Mouse (Mus musculus): ENCODE results near the gene Hspa2. TPM values are rescaled to one million over a fixed set of nuclear protein-coding genes. Genes with fewer than 3 reads are reported as not detected.

Hspa2 gene
- polyA plus RNA-seq, 1 experiment from 2014 or later, result 11.3 TPM

DNA sequence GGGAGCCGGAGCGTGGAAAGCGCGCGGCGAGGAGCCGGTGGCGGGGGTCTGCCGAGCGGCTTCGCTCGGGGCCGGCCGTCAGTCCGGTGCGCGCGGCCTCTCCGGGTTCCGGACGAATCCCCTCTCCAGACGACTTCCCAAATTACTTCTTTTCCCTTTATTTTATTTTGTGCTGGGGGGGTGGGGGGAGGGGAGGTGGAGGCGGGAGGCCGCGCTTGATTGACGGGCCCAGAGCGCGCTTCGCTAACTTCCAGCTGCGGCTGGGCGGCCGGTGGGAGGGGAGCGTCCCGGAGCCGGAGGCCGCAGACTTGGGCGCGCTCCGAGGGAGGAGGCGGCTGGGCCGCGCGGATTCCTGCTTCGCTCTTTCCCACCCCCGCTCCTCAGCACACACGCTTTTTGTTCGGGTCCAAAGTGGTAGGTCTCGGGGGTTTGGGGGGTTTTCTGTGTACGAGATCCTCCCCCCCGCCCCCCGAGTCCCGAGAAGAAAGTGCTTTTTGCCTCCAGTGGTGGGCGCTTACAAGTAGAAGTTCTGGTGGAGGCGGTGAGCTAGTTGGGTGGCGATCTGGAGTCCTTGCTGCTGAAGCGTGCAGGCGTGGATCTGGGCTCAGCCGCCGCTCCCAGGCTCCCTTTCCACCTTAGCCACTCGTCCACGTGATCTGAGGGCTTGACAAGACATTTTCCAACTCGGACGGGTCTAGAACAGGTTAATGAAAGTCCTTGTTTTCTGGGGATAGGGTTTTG is 33.0 kb upstream of the Hspa2 start:
- ATAC-seq (ENCODE audit: insufficient read depth, low FRiP score, low read depth), result peak; percentile 66
- Histone ChIP-seq H3K9me3 (no peaks in the 10 kb centered on the region), H3K27me3 (replicated peaks) (no peaks in the 10 kb centered on the region), H3K9ac (peak overlapping the region; percentile 99), H3K4me3 (replicated peaks) (peak overlapping the region; percentile 87), H3K4me1 (peaks cover 34% of the 10 kb centered on the region), H3K36me3 (no peaks in the 10 kb centered on the region), H3K4me2 (peak overlapping the region; percentile 85), H3K27ac (peak overlapping the region; percentile 100)
- under 1% methylated on average over 61 of the region's 63 CpGs for WGBS

DNA sequence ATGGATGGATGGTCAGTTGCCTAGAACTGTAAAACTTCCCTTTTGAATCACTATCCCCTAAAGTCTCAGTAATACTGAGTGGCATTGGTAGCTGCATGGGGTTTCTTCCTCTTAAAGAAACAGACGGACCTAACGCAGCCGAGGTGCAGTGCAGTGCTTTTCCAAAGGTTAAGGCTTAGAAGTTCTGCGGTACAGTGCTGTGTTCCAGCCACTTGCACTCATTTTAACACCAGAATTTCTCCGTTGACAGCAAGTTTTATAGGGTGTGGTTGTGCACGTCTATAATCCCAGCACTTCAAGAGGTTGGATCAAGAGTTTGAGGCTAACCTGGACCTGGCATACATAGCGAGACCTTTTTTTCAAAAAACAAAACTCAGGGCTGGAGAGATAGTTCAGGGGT is 31.9 kb upstream of the Hspa2 start:
- WGBS, result 42% methylated on average over 7 of the region's 7 CpGs
- peak overlapping the region; percentile 87 for H3K4me3 ChIP-seq (replicated peaks)

DNA sequence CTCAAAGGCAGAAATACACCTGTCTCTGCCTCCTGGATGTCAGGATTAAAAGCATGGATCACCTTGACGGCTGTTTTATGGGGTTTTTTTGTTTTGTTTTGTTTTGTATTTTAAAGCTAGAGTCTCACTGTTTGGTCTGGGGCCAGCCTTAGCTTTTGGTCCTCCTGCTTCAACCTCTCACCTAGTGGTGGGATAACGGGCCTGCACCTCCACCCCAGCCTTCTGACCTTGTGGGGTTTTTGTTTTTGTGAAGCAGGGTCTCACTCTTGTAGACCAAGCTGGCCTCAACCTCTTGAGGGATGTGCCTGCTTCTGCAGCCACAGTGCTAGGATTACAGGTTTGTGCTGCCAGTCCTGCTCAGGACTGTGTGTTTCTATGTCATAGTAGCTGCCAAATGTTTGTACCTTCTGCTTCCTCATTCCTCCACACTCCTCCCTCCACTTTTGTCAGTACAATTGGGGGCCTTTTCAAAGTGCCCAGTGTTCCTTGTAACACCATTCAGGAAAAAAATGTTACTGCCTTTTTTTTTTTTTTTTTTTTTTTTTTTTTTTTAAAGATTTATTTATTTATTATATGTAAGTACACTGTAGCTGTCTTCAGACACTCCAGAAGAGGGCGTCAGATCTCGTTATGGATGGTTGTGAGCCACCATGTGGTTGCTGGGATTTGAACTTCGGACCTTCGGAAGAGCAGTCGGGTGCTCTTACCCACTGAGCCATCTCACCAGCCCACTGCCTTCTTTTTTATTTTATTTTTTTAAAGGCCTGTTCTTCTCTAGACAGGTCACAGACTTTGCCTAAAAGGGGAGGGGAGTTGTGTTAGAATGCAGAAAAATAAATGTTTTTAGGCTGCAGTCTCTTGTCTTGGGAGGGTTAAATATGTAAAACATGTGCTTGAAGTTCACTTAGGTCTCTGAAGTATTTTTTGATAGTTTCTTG is 30.8 kb upstream of the Hspa2 start:
- 77% methylated on average over 5 of the region's 7 CpGs for WGBS
- no peak overlapping the region for H3K9ac ChIP-seq

More for the DNA sequence above, 31.9 kb upstream of the Hspa2 start:
- H3K4me2 ChIP-seq, result peak overlapping the region; percentile 85
- peak overlapping the region; percentile 99; the same call in 1 of the 2 replicates for H3K9ac ChIP-seq
- H3K27ac ChIP-seq, result peak overlapping the region; percentile 100; the same call in 1 of the 2 replicates
- H3K36me3 ChIP-seq, result no peaks in the 10 kb centered on the region
- H3K9me3 ChIP-seq, result no peaks in the 10 kb centered on the region
- no peak for ATAC-seq (ENCODE audit: insufficient read depth, low FRiP score, low read depth)
- H3K27me3 ChIP-seq (replicated peaks), result no peaks in the 10 kb centered on the region
- H3K4me1 ChIP-seq, result peaks cover 35% of the 10 kb centered on the region

DNA sequence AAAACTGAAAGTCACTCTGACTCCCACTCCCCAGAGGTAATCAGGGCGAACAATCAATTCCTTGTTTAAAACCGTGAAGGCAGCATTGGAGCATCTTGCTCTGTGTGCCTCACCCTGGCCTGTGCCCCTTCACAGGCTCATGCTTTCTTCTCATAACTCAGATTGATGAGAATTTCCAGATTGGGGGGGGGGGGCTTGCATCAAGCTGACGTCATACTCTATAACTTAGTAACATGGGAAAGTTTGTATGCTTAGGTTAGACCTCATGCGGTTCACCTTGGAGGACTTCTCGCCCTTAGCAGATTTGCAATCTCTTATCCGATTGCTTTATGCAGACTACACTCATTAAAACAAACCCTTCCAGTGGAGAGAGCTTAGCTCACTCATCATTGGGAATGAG is 30.0 kb upstream of the Hspa2 start:
- no peak overlapping the region for H3K4me2 ChIP-seq
- no peak overlapping the region for H3K9ac ChIP-seq
- no peak overlapping the region for H3K4me3 ChIP-seq (replicated peaks)
- WGBS, result 66% methylated on average over 6 of the region's 6 CpGs
- H3K27ac ChIP-seq, result no peak overlapping the region
- peaks cover 22% of the 10 kb centered on the region for H3K4me1 ChIP-seq
- ATAC-seq (ENCODE audit: insufficient read depth, low FRiP score, low read depth), result no peak
- no peaks in the 10 kb centered on the region for H3K36me3 ChIP-seq
- no peaks in the 10 kb centered on the region for H3K27me3 ChIP-seq (replicated peaks)
- H3K9me3 ChIP-seq, result no peaks in the 10 kb centered on the region

More for the DNA sequence above, 30.8 kb upstream of the Hspa2 start:
- Histone ChIP-seq H3K9me3 (no peaks in the 10 kb centered on the region), H3K4me2 (0 out of 2 replicates have a peak overlapping the region, but pooled peaks have one; percentile 85), H3K4me3 (replicated peaks) (no peak overlapping the region), H3K4me1 (peaks cover 28% of the 10 kb centered on the region), H3K27me3 (replicated peaks) (no peaks in the 10 kb centered on the region), H3K36me3 (no peaks in the 10 kb centered on the region), H3K27ac (no peak overlapping the region)
- no peak for ATAC-seq (ENCODE audit: insufficient read depth, low FRiP score, low read depth)

DNA sequence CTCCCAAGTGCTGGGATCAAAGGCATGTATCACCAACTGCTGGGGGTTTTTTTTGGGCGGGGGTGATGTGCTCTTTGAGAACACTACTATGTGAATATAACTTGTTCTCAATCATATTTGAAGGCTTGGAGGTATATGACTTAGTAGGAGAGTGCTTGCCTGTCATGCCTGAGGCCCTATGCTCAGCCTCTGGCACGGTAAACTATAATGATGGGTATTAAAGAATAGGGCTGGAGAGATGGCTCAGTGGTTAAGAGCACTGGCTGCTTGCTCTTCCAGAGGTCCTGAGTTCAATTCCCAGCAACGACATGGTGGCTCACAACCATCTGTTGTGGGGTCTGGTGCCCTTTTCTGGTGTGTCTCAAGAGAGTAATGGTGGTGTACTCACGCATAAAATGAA is 29.1 kb upstream of the Hspa2 start:
- Histone ChIP-seq H3K4me2 (no peak overlapping the region), H3K4me1 (peaks cover 22% of the 10 kb centered on the region), H3K4me3 (replicated peaks) (no peak overlapping the region), H3K9me3 (no peaks in the 10 kb centered on the region), H3K9ac (no peak overlapping the region), H3K27ac (no peak overlapping the region), H3K27me3 (replicated peaks) (no peaks in the 10 kb centered on the region), H3K36me3 (no peaks in the 10 kb centered on the region)
- 75% methylated on average over 4 of the region's 4 CpGs for WGBS
- no peak for ATAC-seq (ENCODE audit: insufficient read depth, low FRiP score, low read depth)

- 73% methylated on average over 3 of the region's 3 CpGs for WGBS
- peaks cover 26% of the 10 kb centered on the region for H3K4me1 ChIP-seq
- H3K36me3 ChIP-seq, result peaks cover 4% of the 10 kb centered on the region; the same call in 1 of the 2 replicates
- H3K4me3 ChIP-seq (replicated peaks), result no peak overlapping the region
- H3K9me3 ChIP-seq, result no peaks in the 10 kb centered on the region
- H3K27ac ChIP-seq, result no peak overlapping the region
- ATAC-seq (ENCODE audit: insufficient read depth, low FRiP score, low read depth), result no peak
- no peak overlapping the region for H3K4me2 ChIP-seq
- no peaks in the 10 kb centered on the region for H3K27me3 ChIP-seq (replicated peaks)
- H3K9ac ChIP-seq, result no peak overlapping the region
Observed at GRCm38 (mm10) chr12:76375506-76375905, 28.5 kb upstream of the Hspa2 start.

DNA sequence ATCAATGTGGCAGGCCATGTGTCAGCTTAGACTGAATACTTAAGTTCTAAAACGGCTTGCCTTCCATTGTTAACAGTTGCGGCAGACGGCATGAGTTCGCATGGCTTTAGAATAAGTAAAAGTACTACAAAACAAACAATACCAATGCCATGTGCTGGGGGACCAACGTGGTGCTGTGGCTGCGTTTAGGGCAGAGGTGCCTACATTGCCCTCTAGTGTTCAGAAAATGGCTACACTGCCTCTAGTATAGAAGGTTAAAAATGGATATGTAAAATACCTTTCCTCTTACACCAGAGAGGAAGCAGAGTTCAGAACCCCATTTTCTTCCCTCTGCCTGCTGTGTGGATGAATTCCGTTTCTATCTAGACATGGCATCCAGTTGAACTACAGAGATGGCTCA is 27.3 kb upstream of the Hspa2 start:
- no peak overlapping the region for H3K9ac ChIP-seq
- WGBS, result 45% methylated on average over 7 of the region's 7 CpGs
- peaks cover 4% of the 10 kb centered on the region; the same call in 1 of the 2 replicates for H3K36me3 ChIP-seq
- H3K9me3 ChIP-seq, result no peaks in the 10 kb centered on the region
- no peaks in the 10 kb centered on the region for H3K27me3 ChIP-seq (replicated peaks)
- H3K4me1 ChIP-seq, result peaks cover 26% of the 10 kb centered on the region
- no peak overlapping the region for H3K27ac ChIP-seq
- H3K4me2 ChIP-seq, result no peak overlapping the region
- no peak for ATAC-seq (ENCODE audit: insufficient read depth, low FRiP score, low read depth)
- H3K4me3 ChIP-seq (replicated peaks), result no peak overlapping the region

DNA sequence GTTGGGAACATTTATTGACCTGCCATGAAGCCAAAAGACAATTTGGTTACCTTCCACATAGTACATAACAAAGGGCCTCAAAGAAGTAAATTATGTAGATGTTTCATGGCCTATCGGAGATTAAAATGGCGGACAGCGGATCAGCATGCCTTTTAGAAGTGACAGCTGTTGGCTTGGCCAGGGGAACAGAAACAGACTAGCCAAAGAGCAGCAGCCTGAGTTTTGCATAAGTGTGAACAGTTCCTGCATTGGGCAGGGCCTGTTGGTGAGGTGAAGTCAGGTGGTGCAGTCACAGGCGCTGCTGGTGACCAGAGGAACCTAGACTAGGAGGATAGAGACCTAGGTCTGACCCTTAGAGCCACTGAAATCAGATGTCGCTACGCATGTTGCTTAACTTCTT is 26.9 kb upstream of the Hspa2 start:
- no peaks in the 10 kb centered on the region for H3K9me3 ChIP-seq
- no peak overlapping the region for H3K4me3 ChIP-seq (replicated peaks)
- H3K27me3 ChIP-seq (replicated peaks), result no peaks in the 10 kb centered on the region
- WGBS, result 96% methylated on average over 6 of the region's 6 CpGs
- H3K9ac ChIP-seq, result no peak overlapping the region
- ATAC-seq (ENCODE audit: insufficient read depth, low FRiP score, low read depth), result no peak
- no peak overlapping the region for H3K4me2 ChIP-seq
- no peak overlapping the region for H3K27ac ChIP-seq
- H3K36me3 ChIP-seq, result peaks cover 4% of the 10 kb centered on the region; the same call in 1 of the 2 replicates
- H3K4me1 ChIP-seq, result peaks cover 23% of the 10 kb centered on the region

GRCm38 (mm10) chr12:76377726-76378125 is 26.2 kb upstream of the Hspa2 start:
- peaks cover 4% of the 10 kb centered on the region; the same call in 1 of the 2 replicates for H3K36me3 ChIP-seq
- no peak overlapping the region for H3K4me3 ChIP-seq (replicated peaks)
- H3K9ac ChIP-seq, result no peak overlapping the region
- H3K4me2 ChIP-seq, result no peak overlapping the region
- ATAC-seq (ENCODE audit: insufficient read depth, low FRiP score, low read depth), result no peak
- no peak overlapping the region for H3K27ac ChIP-seq
- 88% methylated on average over 3 of the region's 3 CpGs for WGBS
- no peaks in the 10 kb centered on the region for H3K27me3 ChIP-seq (replicated peaks)
- peaks cover 16% of the 10 kb centered on the region; the same call in 1 of the 2 replicates for H3K4me1 ChIP-seq
- no peaks in the 10 kb centered on the region for H3K9me3 ChIP-seq

DNA sequence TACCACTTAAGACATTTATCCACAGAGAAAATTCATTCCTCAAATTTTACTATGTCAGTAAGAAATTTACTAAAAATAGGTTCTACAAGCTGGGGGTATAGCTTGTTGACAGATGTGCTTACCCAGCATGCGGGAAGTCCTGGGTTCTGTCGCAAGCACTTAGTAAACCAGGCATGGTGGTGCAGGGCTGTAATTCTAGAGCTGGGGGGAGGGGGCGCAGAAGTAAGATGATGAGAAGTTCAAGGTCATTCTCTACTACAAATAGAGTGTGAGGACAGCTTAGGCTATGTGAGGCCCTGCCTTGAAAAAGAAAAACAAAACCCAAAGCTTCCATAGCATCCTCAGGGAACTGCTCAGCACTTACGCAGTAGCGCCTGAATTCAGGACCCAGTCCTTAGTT is 25.4 kb upstream of the Hspa2 start:
- no peaks in the 10 kb centered on the region for H3K27me3 ChIP-seq (replicated peaks)
- ATAC-seq (ENCODE audit: insufficient read depth, low FRiP score, low read depth), result no peak
- H3K4me1 ChIP-seq, result peaks cover 12% of the 10 kb centered on the region; the same call in 1 of the 2 replicates
- WGBS, result 80% methylated on average over 5 of the region's 5 CpGs
- H3K9ac ChIP-seq, result no peak overlapping the region
- H3K36me3 ChIP-seq, result peaks cover 4% of the 10 kb centered on the region; the same call in 1 of the 2 replicates
- no peaks in the 10 kb centered on the region for H3K9me3 ChIP-seq
- no peak overlapping the region for H3K27ac ChIP-seq
- no peak overlapping the region for H3K4me3 ChIP-seq (replicated peaks)
- H3K4me2 ChIP-seq, result no peak overlapping the region

DNA sequence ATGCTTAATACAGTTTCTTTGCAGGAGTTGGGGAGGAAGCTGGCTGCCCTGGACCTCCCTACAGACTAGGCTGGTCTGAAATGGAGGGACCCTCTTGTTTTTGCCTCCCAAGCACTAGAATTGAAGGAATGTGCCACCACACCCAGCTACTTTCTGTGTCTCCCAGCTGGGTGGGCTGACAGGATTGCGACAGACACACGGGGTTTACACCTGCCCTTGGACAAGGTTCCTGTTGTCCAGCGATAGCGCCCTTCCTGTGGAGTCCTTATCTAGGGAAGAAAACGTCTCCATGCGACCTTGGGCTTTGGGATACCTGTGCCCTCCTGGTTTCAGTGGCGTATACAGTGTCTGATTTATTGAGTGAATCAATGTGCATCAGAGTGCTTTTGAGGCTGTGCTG is 23.8 kb upstream of the Hspa2 start:
- no peak overlapping the region for H3K4me2 ChIP-seq
- peaks cover 9% of the 10 kb centered on the region; the same call in 1 of the 2 replicates for H3K4me1 ChIP-seq
- no peaks in the 10 kb centered on the region for H3K27me3 ChIP-seq (replicated peaks)
- H3K27ac ChIP-seq, result no peak overlapping the region
- 67% methylated on average over 7 of the region's 7 CpGs for WGBS
- H3K9me3 ChIP-seq, result no peaks in the 10 kb centered on the region
- ATAC-seq (ENCODE audit: insufficient read depth, low FRiP score, low read depth), result no peak
- H3K9ac ChIP-seq, result no peak overlapping the region
- H3K4me3 ChIP-seq (replicated peaks), result no peak overlapping the region
- H3K36me3 ChIP-seq, result peaks cover 4% of the 10 kb centered on the region; the same call in 1 of the 2 replicates

GRCm38 (mm10) chr12:76385342-76385741 is 18.6 kb upstream of the Hspa2 start:
- no peak overlapping the region for H3K27ac ChIP-seq
- H3K4me1 ChIP-seq, result no peaks in the 10 kb centered on the region
- no peak for ATAC-seq (ENCODE audit: insufficient read depth, low FRiP score, low read depth)
- H3K4me3 ChIP-seq (replicated peaks), result no peak overlapping the region
- H3K9ac ChIP-seq, result no peak overlapping the region
- H3K9me3 ChIP-seq, result no peaks in the 10 kb centered on the region
- H3K4me2 ChIP-seq, result no peak overlapping the region
- no peaks in the 10 kb centered on the region for H3K27me3 ChIP-seq (replicated peaks)
- peaks cover 19% of the 10 kb centered on the region for H3K36me3 ChIP-seq
- 89% methylated on average over 8 of the region's 8 CpGs for WGBS
